Mouse (Mus musculus): ENCODE results near the gene Dscaml1.

DNA sequence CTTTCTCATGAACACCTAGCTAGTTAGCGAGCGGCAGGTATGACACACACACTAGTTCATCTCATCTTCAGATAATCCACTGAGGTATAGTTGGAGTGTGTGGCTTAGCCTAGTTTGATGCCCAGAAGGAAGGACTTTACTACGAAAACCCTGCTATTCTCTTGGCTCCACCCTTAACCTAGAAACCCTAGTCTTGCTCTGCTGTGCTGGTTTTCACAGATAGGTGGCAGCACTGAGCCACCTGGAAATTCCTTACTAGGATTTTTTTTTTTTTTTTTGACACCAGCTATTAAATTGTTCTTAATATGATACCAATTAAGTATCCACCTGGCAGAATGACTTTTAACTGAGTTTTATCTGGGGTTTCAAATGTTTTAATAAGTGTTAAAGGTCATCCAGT lies 163.4 kb downstream of the Dscaml1 start:
- TF ChIP-seq POLR2A (IDR thresholded peaks at IDR 0.05; ENCODE audit: control insufficient read depth, low read depth, low read length), result no peak
- TF ChIP-seq CTCF (IDR thresholded peaks at IDR 0.05; ENCODE audit: control insufficient read depth, insufficient read depth, insufficient replicate concordance, low read depth, low read length), result no peak
